Mouse (Mus musculus) embryonic facial prominence, embryonic 12.5 days (tissue): ENCODE results near the gene Pou2af1. TPM values are rescaled to one million over a fixed set of nuclear protein-coding genes. Genes with fewer than 3 reads are reported as not detected.

Experiments used
- ATAC-seq: fragments of 200-750 bp; cut with Nextera tagmentation; 2 replicates; pipeline ENCODE4 v1.8.0; 2017; ENCODE audit not compliant: insufficient number of reproducible peaks, insufficient read depth, low FRiP score, low TSS enrichment
- H3K27ac ChIP-seq: fragments of 300-500 bp; sonication (generic); 2 replicates; pipeline ENCODE4 v1.5.1; 2016; ENCODE audit warnings: mild to moderate bottlenecking
- H3K27me3 ChIP-seq: fragments of 300-500 bp; sonication (generic); 2 replicates; pipeline ENCODE4 v1.6.1; 2016; ENCODE audit warnings: mild to moderate bottlenecking, moderate library complexity
- H3K36me3 ChIP-seq: fragments of 300-500 bp; sonication (generic); 2 replicates; pipeline ENCODE4 v1.6.1; 2016; ENCODE audit warnings: mild to moderate bottlenecking
- H3K4me1 ChIP-seq: fragments of 300-500 bp; sonication (generic); 2 replicates; pipeline ENCODE4 v1.6.1; 2016
- H3K4me2 ChIP-seq: fragments of 300-500 bp; sonication (generic); replicated peaks from 2 replicates; pipeline ENCODE4 v1.6.1; 2016; ENCODE audit warnings: mild to moderate bottlenecking, moderate library complexity
- H3K4me3 ChIP-seq: fragments of 300-500 bp; sonication (generic); 2 replicates; pipeline ENCODE4 v1.5.1; 2016; ENCODE audit warnings: mild to moderate bottlenecking
- H3K9ac ChIP-seq: fragments of 300-500 bp; sonication (generic); 2 replicates; pipeline ENCODE4 v1.6.1; 2016; ENCODE audit warnings: mild to moderate bottlenecking, moderate library complexity
- H3K9me3 ChIP-seq: fragments of 300-500 bp; sonication (generic); 2 replicates; pipeline ENCODE4 v1.6.1; 2016; ENCODE audit warnings: mild to moderate bottlenecking, moderate library complexity
- WGBS: fragments of 180-500 bp; shearing (Covaris S2); methylation state at CpG from one replicate; pipeline ENCODE4 v1.1.7; 2016; 5-methylcytosine and 5-hydroxymethylcytosine counted together
- polyA plus RNA-seq: library from polyadenylated mRNA; unstranded; fragments of >200 nt; fragmentation: Nextera tagmentation; extraction: Ambion mirVana; gene quantifications from 2 replicates; pipeline ENCODE4 v1.2.1, GENCODE M21; 2016

The Pou2af1 gene
- polyA plus RNA-seq, 1 experiment from 2014 or later, result not detected

GRCm38 (mm10) chr9:51182716-51183710 is 30.5 kb upstream of the Pou2af1 start:
- Histone ChIP-seq H3K4me2 (no peak overlapping the region), H3K4me3 (no peak overlapping the region), H3K36me3 (no peaks in the 10 kb centered on the region), H3K4me1 (0 out of 2 replicates have a peak, but pooled peaks cover 5% of the 10 kb centered on the region), H3K9ac (no peak overlapping the region), H3K27ac (no peak overlapping the region), H3K27me3 (no peaks in the 10 kb centered on the region), H3K9me3 (no peaks in the 10 kb centered on the region)
- no peak for ATAC-seq
- 76% methylated on average over 15 of the region's 15 CpGs for WGBS

GRCm38 (mm10) chr9:51185386-51185785 is 28.1 kb upstream of the Pou2af1 start:
- Histone ChIP-seq H3K27ac (no peak overlapping the region), H3K9me3 (no peaks in the 10 kb centered on the region), H3K4me2 (no peak overlapping the region), H3K4me1 (0 out of 2 replicates have a peak, but pooled peaks cover 5% of the 10 kb centered on the region), H3K4me3 (no peak overlapping the region), H3K9ac (no peak overlapping the region), H3K27me3 (no peaks in the 10 kb centered on the region), H3K36me3 (no peaks in the 10 kb centered on the region)
- 79% methylated on average over 4 of the region's 4 CpGs for WGBS
- no peak for ATAC-seq

GRCm38 (mm10) chr9:51185871-51186270 is 27.6 kb upstream of the Pou2af1 start:
- 66% methylated on average over 5 of the region's 5 CpGs for WGBS
- no peaks in the 10 kb centered on the region for H3K36me3 ChIP-seq
- ATAC-seq, result no peak
- H3K27ac ChIP-seq, result no peak overlapping the region
- no peaks in the 10 kb centered on the region for H3K27me3 ChIP-seq
- H3K4me3 ChIP-seq, result no peak overlapping the region
- no peaks in the 10 kb centered on the region for H3K9me3 ChIP-seq
- no peak overlapping the region for H3K4me2 ChIP-seq
- H3K4me1 ChIP-seq, result 0 out of 2 replicates have a peak, but pooled peaks cover 5% of the 10 kb centered on the region
- H3K9ac ChIP-seq, result no peak overlapping the region

GRCm38 (mm10) chr9:51190655-51191054 is 22.9 kb upstream of the Pou2af1 start:
- Histone ChIP-seq H3K4me2 (no peak overlapping the region), H3K36me3 (no peaks in the 10 kb centered on the region), H3K9ac (no peak overlapping the region), H3K4me1 (no peaks in the 10 kb centered on the region), H3K4me3 (no peak overlapping the region), H3K27me3 (no peaks in the 10 kb centered on the region), H3K27ac (no peak overlapping the region), H3K9me3 (0 out of 2 replicates have a peak, but pooled peaks cover 6% of the 10 kb centered on the region)
- ATAC-seq, result no peak
- 87% methylated on average over 3 of the region's 3 CpGs for WGBS

DNA sequence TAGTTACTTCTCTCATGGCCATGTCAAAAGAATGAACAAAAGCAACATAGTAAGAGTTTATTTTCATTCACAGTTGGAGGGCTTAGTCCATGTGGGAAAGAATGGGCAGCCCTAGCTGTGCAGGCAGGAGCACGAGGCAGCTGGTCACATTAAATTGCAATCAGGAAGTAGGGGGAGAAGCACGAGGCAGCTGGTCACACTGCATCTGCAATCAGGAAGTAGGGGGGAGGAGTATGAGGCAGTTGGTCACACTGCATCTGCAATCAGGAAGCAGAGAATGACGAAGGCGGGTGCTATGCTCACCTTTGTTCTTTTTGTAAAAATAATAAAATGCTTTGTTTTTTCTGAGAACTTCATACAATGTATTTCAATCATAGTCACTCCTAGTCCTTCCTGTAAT is 18.7 kb upstream of the Pou2af1 start:
- H3K4me1 ChIP-seq, result no peaks in the 10 kb centered on the region
- no peak overlapping the region for H3K4me2 ChIP-seq
- H3K27me3 ChIP-seq, result no peaks in the 10 kb centered on the region
- H3K9ac ChIP-seq, result no peak overlapping the region
- H3K9me3 ChIP-seq, result 0 out of 2 replicates have a peak, but pooled peaks cover 6% of the 10 kb centered on the region
- no peak overlapping the region for H3K4me3 ChIP-seq
- ATAC-seq, result no peak
- H3K27ac ChIP-seq, result no peak overlapping the region
- H3K36me3 ChIP-seq, result no peaks in the 10 kb centered on the region
- 69% methylated on average over 4 of the region's 4 CpGs for WGBS

DNA sequence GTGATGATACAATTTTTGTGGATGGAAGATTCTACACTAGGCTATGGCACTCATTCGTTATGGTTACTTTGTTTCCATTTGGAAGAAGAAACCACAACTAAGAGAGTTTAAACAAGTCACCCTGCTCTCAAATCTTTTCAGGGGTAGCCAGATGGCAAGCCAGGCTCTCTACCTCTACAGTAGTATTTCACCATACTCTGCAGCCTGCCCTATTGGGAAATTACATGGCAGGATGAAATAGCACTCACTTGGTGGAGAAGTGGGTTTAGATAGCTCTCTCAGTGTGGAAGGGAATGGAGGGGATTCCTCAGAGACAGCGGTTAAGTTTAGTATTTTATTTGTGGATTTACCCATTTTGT is 4.6 kb upstream of the Pou2af1 start:
- H3K27ac ChIP-seq, result no peak overlapping the region
- H3K27me3 ChIP-seq, result no peaks in the 10 kb centered on the region
- no peaks in the 10 kb centered on the region for H3K4me1 ChIP-seq
- ATAC-seq, result no peak
- H3K36me3 ChIP-seq, result no peaks in the 10 kb centered on the region
- no peak overlapping the region for H3K4me2 ChIP-seq
- no peak overlapping the region for H3K4me3 ChIP-seq
- H3K9me3 ChIP-seq, result no peaks in the 10 kb centered on the region
- no peak overlapping the region for H3K9ac ChIP-seq
- WGBS, result 88% methylated on average over 2 of the region's 2 CpGs

DNA sequence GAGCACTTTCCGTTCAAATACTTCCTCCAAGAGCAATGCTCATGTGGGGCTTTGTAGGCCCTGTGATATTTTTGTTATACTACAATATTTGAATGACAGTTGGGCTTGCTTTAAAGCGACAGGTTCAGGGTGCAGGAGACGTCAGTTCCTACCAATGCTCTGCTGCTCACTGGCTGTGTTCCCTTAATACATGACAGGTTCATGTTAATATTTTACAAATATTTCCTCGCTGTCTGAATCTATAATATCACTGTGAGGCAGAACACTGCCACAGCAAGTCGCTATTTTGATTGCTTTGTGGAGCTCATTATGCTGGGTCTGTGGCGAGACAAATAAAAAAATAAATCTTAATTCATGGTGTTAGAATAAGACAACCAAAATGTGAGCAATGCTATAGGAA is 2.3 kb upstream of the Pou2af1 start:
- Histone ChIP-seq H3K36me3 (no peaks in the 10 kb centered on the region), H3K4me3 (no peak overlapping the region), H3K27me3 (no peaks in the 10 kb centered on the region), H3K9ac (no peak overlapping the region), H3K9me3 (no peaks in the 10 kb centered on the region), H3K4me2 (no peak overlapping the region), H3K4me1 (peaks cover 4% of the 10 kb centered on the region; the same call in 1 of the 2 replicates), H3K27ac (no peak overlapping the region)
- WGBS, result 72% methylated on average over 6 of the region's 6 CpGs
- no peak for ATAC-seq

GRCm38 (mm10) chr9:51213729-51214237 is 275 bp downstream of the Pou2af1 start:
- peaks cover 4% of the 10 kb centered on the region; the same call in 1 of the 2 replicates for H3K4me1 ChIP-seq
- H3K27me3 ChIP-seq, result no peaks in the 10 kb centered on the region
- H3K27ac ChIP-seq, result no peak overlapping the region
- ATAC-seq, result no peak
- no peak overlapping the region for H3K9ac ChIP-seq
- no peak overlapping the region for H3K4me2 ChIP-seq
- no peak overlapping the region for H3K4me3 ChIP-seq
- no peaks in the 10 kb centered on the region for H3K36me3 ChIP-seq
- no peaks in the 10 kb centered on the region for H3K9me3 ChIP-seq
- WGBS, result 87% methylated on average over 6 of the region's 6 CpGs

DNA sequence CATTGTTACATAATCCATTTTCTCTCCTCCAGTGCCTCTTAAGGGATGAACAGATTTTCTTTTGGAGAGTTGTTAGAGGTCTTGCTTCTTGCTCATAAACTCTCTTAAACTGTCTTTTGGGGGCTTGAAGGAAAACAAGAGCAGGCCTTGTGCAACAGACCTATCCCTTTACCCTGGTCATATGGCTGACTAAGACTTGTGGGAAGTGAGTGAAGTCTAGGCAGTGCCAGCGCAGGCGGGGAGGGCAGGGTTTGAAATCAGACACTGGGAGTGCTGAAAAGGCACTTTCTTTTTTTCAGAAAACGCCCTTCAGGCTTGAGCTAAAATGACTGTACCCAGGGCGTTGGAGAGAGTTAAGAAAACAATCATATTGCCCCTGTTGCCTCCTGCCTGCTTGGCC is 1.8 kb downstream of the Pou2af1 start:
- WGBS, result 13% methylated on average over 4 of the region's 4 CpGs
- Histone ChIP-seq H3K36me3 (no peaks in the 10 kb centered on the region), H3K4me3 (no peak overlapping the region), H3K9me3 (no peaks in the 10 kb centered on the region), H3K4me2 (no peak overlapping the region), H3K27ac (no peak overlapping the region), H3K4me1 (peaks cover 4% of the 10 kb centered on the region; the same call in 1 of the 2 replicates), H3K9ac (no peak overlapping the region), H3K27me3 (no peaks in the 10 kb centered on the region)
- ATAC-seq, result no peak

GRCm38 (mm10) chr9:51215949-51216348 is 2.4 kb downstream of the Pou2af1 start:
- H3K4me1 ChIP-seq, result peaks cover 4% of the 10 kb centered on the region; the same call in 1 of the 2 replicates
- no peaks in the 10 kb centered on the region for H3K27me3 ChIP-seq
- no peak overlapping the region for H3K9ac ChIP-seq
- no peak overlapping the region for H3K27ac ChIP-seq
- H3K4me3 ChIP-seq, result no peak overlapping the region
- no peaks in the 10 kb centered on the region for H3K36me3 ChIP-seq
- no peak for ATAC-seq
- H3K4me2 ChIP-seq, result no peak overlapping the region
- WGBS, result 86% methylated on average over 6 of the region's 6 CpGs
- no peaks in the 10 kb centered on the region for H3K9me3 ChIP-seq

DNA sequence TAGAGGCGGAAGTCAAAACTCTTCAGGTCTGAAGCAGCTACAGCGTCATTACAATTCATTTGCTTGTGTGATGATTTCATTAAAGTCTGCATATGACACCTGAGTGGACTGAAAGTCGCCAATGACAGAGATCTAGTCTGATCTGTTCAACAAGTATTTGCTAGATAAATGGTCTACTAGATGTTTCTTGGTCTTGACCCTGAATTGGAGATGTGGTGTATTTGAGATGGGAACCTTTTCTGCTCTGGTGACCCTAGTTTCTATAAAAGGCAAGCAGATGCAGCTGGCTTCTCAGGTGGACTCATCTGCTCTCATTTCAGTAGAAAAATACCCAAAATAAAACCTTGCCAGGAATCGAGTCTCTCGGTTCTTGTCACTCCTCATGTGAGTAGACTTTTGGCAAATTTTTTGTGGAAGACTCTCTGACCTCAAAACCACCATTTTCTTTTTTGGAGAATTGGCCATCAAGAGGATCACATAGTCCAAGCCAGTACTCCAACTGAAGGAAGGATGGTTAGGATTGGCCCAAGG is 12.2 kb downstream of the Pou2af1 start:
- Histone ChIP-seq H3K9ac (no peak overlapping the region), H3K27me3 (no peaks in the 10 kb centered on the region), H3K36me3 (no peaks in the 10 kb centered on the region), H3K27ac (no peak overlapping the region), H3K9me3 (no peaks in the 10 kb centered on the region), H3K4me1 (no peaks in the 10 kb centered on the region), H3K4me3 (no peak overlapping the region), H3K4me2 (no peak overlapping the region)
- WGBS, result 80% methylated on average over 5 of the region's 5 CpGs
- ATAC-seq, result no peak
